Mouse (Mus musculus): ENCODE data around the gene Zfp951.
A peak's percentile ranks its signal among the peaks of the same experiment; 100 is the strongest.
"Not testable (repeated sequence)": the region's sequence is repeated elsewhere in the genome, so short reads cannot be mapped to it uniquely, and the experiment has no call there.

Zfp951 gene

DNA sequence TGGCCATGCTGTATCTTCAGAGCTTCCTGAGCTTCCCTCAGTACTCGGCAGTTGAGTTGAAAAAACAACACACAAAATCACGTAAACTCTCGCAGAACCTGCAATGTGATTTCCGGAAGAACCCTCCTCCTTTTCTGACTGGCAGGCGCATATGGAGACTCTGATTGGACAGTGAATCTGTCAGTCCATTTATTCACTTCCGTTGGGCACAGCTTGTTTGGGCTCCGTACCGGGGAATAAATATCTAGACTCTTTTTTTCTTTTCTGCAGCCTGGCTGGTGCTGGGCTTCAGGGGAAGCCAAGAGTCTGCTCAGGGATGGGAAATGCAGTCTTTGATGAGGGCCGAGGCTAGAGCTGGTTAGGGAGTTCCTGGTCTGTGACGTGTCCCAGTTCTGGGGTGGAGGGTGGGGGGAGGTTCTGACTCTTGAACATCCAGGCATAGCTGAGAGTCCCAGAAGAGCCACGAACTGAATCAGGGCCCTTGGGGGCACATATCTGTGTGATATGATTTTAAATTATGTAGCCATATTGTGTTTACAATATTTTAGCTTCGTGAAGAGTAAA, at the start of gene Zfp951:
TSS of gene Zfp951 (minus strand) at position 109 of the 564 bp plus-strand sequence.
- DNase-seq (ENCODE audit: low read depth, low spot score), result peak; percentile 29

DNA sequence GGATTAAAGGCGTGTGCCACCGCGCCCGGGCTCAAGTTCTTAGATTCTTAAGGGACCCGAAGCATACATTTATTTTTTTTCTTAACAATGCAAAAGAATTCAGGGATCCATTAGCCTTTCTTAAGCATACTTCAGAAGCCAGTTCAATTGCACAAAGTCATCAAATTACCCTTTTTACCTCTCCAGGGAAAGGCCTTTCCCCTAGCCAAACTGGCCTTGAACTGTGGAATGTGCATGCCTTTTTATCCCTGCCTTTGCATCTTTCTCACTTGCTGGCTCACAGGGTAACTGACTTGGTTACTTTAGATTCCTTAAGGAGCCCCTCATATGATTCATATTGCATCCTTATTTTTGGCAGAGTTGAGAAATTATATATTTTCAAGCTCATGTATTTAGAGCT, 46.7 kb upstream of the Zfp951 start:
- DNase-seq (ENCODE audit: low read depth, low spot score), result not testable (repeated sequence)

DNA sequence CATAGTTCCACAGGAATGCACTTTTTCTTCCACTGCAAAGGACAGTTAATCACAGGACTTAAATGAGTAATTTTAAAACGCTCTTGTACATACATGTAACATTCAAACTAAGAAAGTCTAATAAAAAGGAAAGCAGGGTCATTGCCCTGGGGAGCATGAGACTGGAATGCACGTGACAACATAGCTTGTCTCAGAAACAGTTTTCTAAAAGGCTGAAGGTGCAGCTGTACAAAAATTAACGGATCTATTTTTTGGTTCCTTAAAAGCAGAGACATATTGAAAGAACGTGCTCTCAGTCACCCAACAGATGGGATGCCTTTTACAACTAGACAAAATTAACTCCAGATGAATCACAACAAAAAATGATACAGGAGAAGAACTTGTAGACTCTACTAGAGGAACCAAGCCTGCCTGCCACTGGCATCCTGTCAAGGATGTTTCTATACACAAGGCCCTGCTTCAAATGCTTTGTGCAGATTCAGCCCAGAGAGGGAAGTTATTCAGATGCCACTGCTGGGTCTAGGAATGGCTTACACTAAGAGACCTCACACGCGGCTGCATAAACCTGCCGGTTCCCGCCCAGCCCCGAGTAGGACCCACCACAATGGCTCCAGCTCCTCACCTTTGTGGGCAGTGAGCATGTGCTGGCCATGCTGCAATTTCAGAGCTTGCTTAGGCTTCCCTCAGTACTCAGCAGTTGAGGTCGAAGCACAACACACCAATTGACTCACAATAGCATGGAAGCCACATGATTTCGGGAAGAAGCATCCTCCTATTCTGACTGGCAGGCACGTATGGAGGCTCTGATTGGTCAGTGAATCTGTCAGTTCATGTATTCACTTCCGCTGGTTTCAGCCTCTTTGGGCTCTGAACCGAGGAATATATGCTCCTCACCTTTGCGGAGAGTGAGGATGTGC, 567 bp downstream of the Zfp951 start:
- peak; percentile 0 for DNase-seq (ENCODE audit: low read depth, low spot score)

DNA sequence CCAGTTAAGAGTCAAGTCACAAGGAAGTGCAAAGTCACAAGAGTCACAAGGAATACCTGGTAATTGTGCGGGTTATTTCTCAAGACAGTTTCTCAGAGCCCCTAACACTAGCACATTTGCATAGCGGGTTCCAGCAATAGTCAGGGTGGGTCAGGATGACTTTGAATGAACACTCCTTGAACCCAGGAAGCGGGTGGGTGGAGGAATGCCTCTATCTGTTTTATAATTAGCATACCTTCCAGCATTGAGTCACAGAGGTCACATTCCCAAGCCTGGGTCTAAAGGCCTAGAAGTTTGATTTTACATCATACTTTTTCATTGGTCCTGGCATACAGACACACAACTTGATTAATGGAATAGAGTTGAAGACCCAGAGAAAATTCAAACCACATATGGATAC, 5.3 kb downstream of the Zfp951 start:
- not testable (repeated sequence) for DNase-seq (ENCODE audit: low read depth, low spot score)

DNA sequence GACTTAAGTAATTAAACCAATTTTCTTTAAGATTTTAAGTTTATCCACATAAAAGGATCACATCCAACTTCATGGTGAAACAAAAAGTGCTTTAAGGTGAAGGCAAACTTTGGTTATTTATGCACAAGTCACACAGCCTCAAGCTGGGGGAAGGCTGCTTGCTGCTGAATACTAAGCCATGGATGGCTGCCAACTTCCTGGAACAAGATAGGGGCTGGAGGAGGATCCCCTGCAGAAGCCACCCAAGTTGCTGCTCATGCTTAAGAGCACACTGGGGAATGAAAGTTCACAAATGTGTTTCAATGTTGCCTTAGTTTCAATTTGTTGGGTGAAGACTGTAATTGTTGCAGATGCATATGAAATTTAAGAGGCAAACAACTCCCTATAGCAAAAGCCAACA, 26.5 kb downstream of the Zfp951 start:
- no peak for DNase-seq (ENCODE audit: low read depth, low spot score)

DNA sequence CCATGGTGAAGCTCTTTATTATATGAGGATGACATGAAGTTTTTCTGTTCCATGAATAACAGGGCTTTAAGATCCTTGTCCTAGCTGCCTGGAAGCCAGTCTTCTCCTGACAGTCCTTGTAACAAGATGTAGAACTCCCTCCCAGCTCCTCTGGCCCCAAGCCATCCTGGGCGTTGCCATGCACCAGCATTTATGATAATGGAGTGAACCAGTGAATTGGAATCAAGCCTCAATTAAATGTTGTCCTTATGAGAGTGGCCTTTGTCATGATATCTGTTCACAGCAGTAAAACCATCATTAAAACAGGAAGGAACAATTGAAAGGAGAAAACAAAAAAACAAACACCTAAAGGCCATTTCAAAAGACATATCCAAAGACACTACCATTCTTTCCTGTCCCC, 30.3 kb downstream of the Zfp951 start:
- no peak for DNase-seq (ENCODE audit: low read depth, low spot score)

DNA sequence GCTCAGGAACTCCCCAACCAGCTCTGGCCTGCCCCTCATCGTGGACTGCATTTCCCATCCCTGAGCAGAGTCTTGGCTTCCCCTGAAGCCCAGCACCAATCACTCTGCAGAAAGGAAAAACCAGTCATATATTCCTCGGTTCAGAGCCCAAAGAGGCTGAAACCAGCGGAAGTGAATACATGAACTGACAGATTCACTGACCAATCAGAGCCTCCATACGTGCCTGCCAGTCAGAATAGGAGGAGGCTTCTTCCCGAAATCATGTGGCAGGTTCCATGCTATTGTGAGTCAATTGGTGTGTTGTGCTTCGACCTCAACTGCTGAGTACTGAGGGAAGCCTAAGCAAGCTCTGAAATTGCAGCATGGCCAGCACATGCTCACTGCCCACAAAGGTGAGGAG, 89.7 kb downstream of the Zfp951 start:
- not testable (repeated sequence) for DNase-seq (ENCODE audit: low read depth, low spot score)

Data from retina, postnatal 7 days (tissue).